Mouse (Mus musculus) v-Abl transformed pro-B cells (cell line): ENCODE results near the gene Sec16b.

Experiments used
- in situ Hi-C, 2 experiments: fragments of 400-800 bp; cut with MboI; formaldehyde crosslinking; loops; one replicate each; pipeline ENCODE4 v1.15.1; 2025; ENCODE audit not compliant: unreplicated experiment in 2 of 2

Gene Sec16b

GRCm38 (mm10) chr1:157554686-157555530 lies 48.4 kb downstream of the Sec16b start:
- in situ Hi-C loops, result loop anchor here in 1 of 2 experiments (5.0 to 10.0 kb wide), 3 partner anchors 1102 to 1580 kb away; no protein-coding TSS in a partner anchor

- in situ Hi-C loops, result loop anchor here in 1 of 2 experiments (10.0 kb wide), 2 partner anchors 1399 to 1579 kb away; no protein-coding TSS in a partner anchor
These were observed 49.2 kb downstream of the Sec16b start for GRCm38 (mm10) chr1:157555738-157556137.

GRCm38 (mm10) chr1:157556439-157556838 lies 49.9 kb downstream of the Sec16b start:
- in situ Hi-C loops, result loop anchor here in 1 of 2 experiments (10.0 kb wide), 2 partner anchors 1398 to 1578 kb away; no protein-coding TSS in a partner anchor

GRCm38 (mm10) chr1:157558145-157558544 lies 51.6 kb downstream of the Sec16b start:
- in situ Hi-C loops, result loop anchor here in 1 of 2 experiments (10.0 kb wide), 2 partner anchors 1397 to 1577 kb away; no protein-coding TSS in a partner anchor

GRCm38 (mm10) chr1:157559986-157560385 lies 53.5 kb downstream of the Sec16b start:
- in situ Hi-C loops, result loop anchor here in 1 of 2 experiments (10.0 kb wide), 2 partner anchors 1395 to 1575 kb away; no protein-coding TSS in a partner anchor

- in situ Hi-C loops, result no loop called here
These were observed 54.3 kb downstream of the Sec16b start for GRCm38 (mm10) chr1:157560654-157561386.

GRCm38 (mm10) chr1:157567819-157568218 lies 61.3 kb downstream of the Sec16b start:
- in situ Hi-C loops, result no loop called here

GRCm38 (mm10) chr1:157569263-157570090 lies 62.9 kb downstream of the Sec16b start:
- in situ Hi-C loops, result no loop called here

GRCm38 (mm10) chr1:157575316-157575715 lies 68.8 kb downstream of the Sec16b start:
- in situ Hi-C loops, result no loop called here

- in situ Hi-C loops, result no loop called here
These were observed 71.8 kb downstream of the Sec16b start for GRCm38 (mm10) chr1:157578336-157578735.

- in situ Hi-C loops, result no loop called here
These were observed 80.0 kb downstream of the Sec16b start for GRCm38 (mm10) chr1:157586556-157586955.

GRCm38 (mm10) chr1:157592039-157592438 lies 85.5 kb downstream of the Sec16b start:
- in situ Hi-C loops, result no loop called here

- in situ Hi-C loops, result no loop called here
These were observed 88.0 kb downstream of the Sec16b start for GRCm38 (mm10) chr1:157594561-157594960.

- in situ Hi-C loops, result no loop called here
These were observed 88.6 kb downstream of the Sec16b start for GRCm38 (mm10) chr1:157595165-157595564.

GRCm38 (mm10) chr1:157604513-157604912 lies 98.0 kb downstream of the Sec16b start:
- in situ Hi-C loops, result no loop called here
